In the genomic region with DNA sequence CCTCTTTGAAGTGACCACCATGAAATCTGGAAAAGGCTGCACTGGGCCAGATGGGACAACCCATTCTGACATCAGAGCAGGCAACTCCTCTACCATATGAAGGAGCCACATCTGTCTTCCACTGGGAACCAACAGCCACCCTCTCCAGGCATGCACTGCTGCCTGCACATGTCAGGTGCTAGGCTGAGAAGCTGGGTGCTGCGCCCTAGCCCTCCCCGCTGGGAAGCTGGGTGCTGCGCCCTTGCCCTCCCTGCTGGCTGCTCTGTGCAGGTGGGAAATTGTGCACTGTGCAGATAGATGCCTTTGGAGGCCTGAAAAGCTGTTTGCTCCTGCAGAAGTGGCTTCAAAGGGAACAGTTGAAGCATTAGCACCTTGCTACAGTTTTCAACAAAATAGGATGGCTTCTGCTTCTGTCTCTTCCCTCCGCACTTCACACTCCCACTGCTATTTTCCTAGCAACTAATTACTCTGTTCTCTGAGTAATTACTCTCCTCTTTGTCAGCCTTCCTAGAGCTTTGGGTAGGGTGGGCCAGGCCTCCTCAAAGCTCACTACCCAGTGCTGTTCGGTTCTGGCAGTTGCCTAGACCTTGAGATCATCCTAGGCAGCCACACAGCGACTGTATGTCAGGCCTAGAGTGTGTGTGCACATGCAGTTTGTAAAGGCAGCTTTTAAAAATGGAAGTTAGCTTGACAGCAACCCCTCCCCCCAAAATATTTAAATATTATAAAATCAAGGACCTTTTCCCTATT, we compare ENCODE assay signal across 9 mouse cellular contexts.
A peak's percentile ranks its signal among the peaks of the same experiment; 100 is the strongest.
DNase-seq lines count a peak whose midpoint lies in the region; ATAC-seq and TF ChIP-seq lines count a peak whose summit lies in the region.
"Had no signal": no experiment of that assay in that cellular context is flagged by ENCODE, and none has a peak within 500 bp of the region (broad histone marks: within the 10 kb centered on the region; RNA-seq: fewer than 3 reads in every experiment).

No protein-coding gene starts in this region.

- no peaks in the 10 kb centered on the region for H3K27me3 ChIP-seq in hindbrain, embryonic 13.5 days
- no peaks in the 10 kb centered on the region for H3K27me3 ChIP-seq in hindbrain, embryonic 12.5 days
- H3K27me3 ChIP-seq in lung, embryonic 15.5 days: no peaks in the 10 kb centered on the region
- H3K27me3 ChIP-seq in lung, postnatal 0 days (replicated peaks; ENCODE audit: insufficient read depth, low read length): no peaks in the 10 kb centered on the region
- H3K27me3 ChIP-seq in forebrain, embryonic 15.5 days: no peaks in the 10 kb centered on the region
- H3K27me3 ChIP-seq in stomach, embryonic 14.5 days (ENCODE audit: control insufficient read depth, insufficient read depth, low read length): no peaks in the 10 kb centered on the region
- H3K27me3 ChIP-seq: embryonic facial prominence, embryonic 12.5 days had no signal

- peaks cover 11% of the 10 kb centered on the region; the same call in 1 of the 2 replicates for H3K36me3 ChIP-seq in hindbrain, embryonic 13.5 days
- H3K36me3 ChIP-seq in hindbrain, embryonic 12.5 days: peaks cover 19% of the 10 kb centered on the region; the same call in 1 of the 2 replicates
- peaks cover 7% of the 10 kb centered on the region; the same call in 1 of the 2 replicates for H3K36me3 ChIP-seq in lung, embryonic 15.5 days
- H3K36me3 ChIP-seq in lung, postnatal 0 days (ENCODE audit: insufficient read depth, low read length): no peaks in the 10 kb centered on the region
- no peaks in the 10 kb centered on the region for H3K36me3 ChIP-seq in forebrain, embryonic 15.5 days
- H3K36me3 ChIP-seq in stomach, embryonic 14.5 days (ENCODE audit: control insufficient read depth, insufficient read depth, low read length): peaks cover 6% of the 10 kb centered on the region; the same call in 1 of the 2 replicates

- no peak for TF ChIP-seq CTCF in lung, postnatal 0 days (IDR thresholded peaks at IDR 0.05)

- peaks cover 12% of the 10 kb centered on the region for H3K4me1 ChIP-seq in hindbrain, embryonic 13.5 days (replicated peaks)
- 0 out of 2 replicates have a peak, but pooled peaks cover 9% of the 10 kb centered on the region for H3K4me1 ChIP-seq in hindbrain, embryonic 12.5 days
- H3K4me1 ChIP-seq in lung, embryonic 15.5 days: peaks cover 18% of the 10 kb centered on the region
- H3K4me1 ChIP-seq in lung, postnatal 0 days (ENCODE audit: insufficient read depth, low read depth, low read length): peaks cover 3% of the 10 kb centered on the region
- H3K4me1 ChIP-seq in forebrain, embryonic 15.5 days: peaks cover 17% of the 10 kb centered on the region
- H3K4me1 ChIP-seq in stomach, embryonic 14.5 days (ENCODE audit: control insufficient read depth, insufficient read depth, low read length): peaks cover 17% of the 10 kb centered on the region; the same call in 1 of the 2 replicates
- H3K4me1 ChIP-seq: embryonic facial prominence, embryonic 12.5 days had no signal

- no peak for ATAC-seq in hindbrain, embryonic 13.5 days (ENCODE audit: low FRiP score)
- ATAC-seq in hindbrain, embryonic 12.5 days (ENCODE audit: low FRiP score): no peak
- ATAC-seq in lung, embryonic 15.5 days (ENCODE audit: borderline replicate concordance, extremely low read depth, low FRiP score, low TSS enrichment): no peak
- ATAC-seq in lung, postnatal 0 days: no peak
- ATAC-seq in forebrain, embryonic 15.5 days (replicated peaks): peak; percentile 57
- no peak for ATAC-seq in stomach, embryonic 14.5 days (ENCODE audit: insufficient number of reproducible peaks, insufficient read depth, low FRiP score, low read depth)
- ATAC-seq in activated CD4-positive, CD25-positive, alpha-beta regulatory T cell, adult 4 months: no peak

- no peaks in the 10 kb centered on the region for H3K9me3 ChIP-seq in hindbrain, embryonic 13.5 days
- H3K9me3 ChIP-seq in hindbrain, embryonic 12.5 days (replicated peaks): no peaks in the 10 kb centered on the region
- H3K9me3 ChIP-seq in lung, embryonic 15.5 days: no peaks in the 10 kb centered on the region
- H3K9me3 ChIP-seq in lung, postnatal 0 days (ENCODE audit: low read length): no peaks in the 10 kb centered on the region
- H3K9me3 ChIP-seq in forebrain, embryonic 15.5 days: no peaks in the 10 kb centered on the region
- H3K9me3 ChIP-seq in stomach, embryonic 14.5 days (ENCODE audit: control insufficient read depth, low read depth, low read length): no peaks in the 10 kb centered on the region
- H3K9me3 ChIP-seq: embryonic facial prominence, embryonic 12.5 days had no signal

- no peak for DNase-seq in lung, postnatal 0 days (ENCODE audit: low spot score)
- DNase-seq: cerebellum, postnatal 10 days had no signal

- H3K27ac ChIP-seq in hindbrain, embryonic 13.5 days: peak overlapping the region; percentile 40; the same call in 1 of the 2 replicates
- no peak overlapping the region for H3K27ac ChIP-seq in hindbrain, embryonic 12.5 days
- H3K27ac ChIP-seq in lung, embryonic 15.5 days: peak overlapping the region; percentile 43; the same call in 1 of the 2 replicates
- no peak overlapping the region for H3K27ac ChIP-seq in lung, postnatal 0 days (ENCODE audit: low read length)
- peak overlapping the region; percentile 67 for H3K27ac ChIP-seq in forebrain, embryonic 15.5 days (replicated peaks)
- peak overlapping the region; percentile 62; the same call in 1 of the 2 replicates for H3K27ac ChIP-seq in stomach, embryonic 14.5 days (ENCODE audit: low read length)
- H3K27ac ChIP-seq: embryonic facial prominence, embryonic 12.5 days had no signal

- WGBS in hindbrain, embryonic 13.5 days: 89% methylated on average over 6 of the region's 6 CpGs
- 89% methylated on average over 6 of the region's 6 CpGs for WGBS in hindbrain, embryonic 12.5 days
- WGBS in lung, embryonic 15.5 days: 78% methylated on average over 6 of the region's 6 CpGs
- WGBS in lung, postnatal 0 days: 85% methylated on average over 6 of the region's 6 CpGs
- 76% methylated on average over 6 of the region's 6 CpGs for WGBS in forebrain, embryonic 15.5 days
- 79% methylated on average over 6 of the region's 6 CpGs for WGBS in stomach, embryonic 14.5 days

- no peak overlapping the region for H3K4me3 ChIP-seq in hindbrain, embryonic 13.5 days
- H3K4me3 ChIP-seq in hindbrain, embryonic 12.5 days: no peak overlapping the region
- H3K4me3 ChIP-seq in lung, embryonic 15.5 days: no peak overlapping the region
- no peak overlapping the region for H3K4me3 ChIP-seq in lung, postnatal 0 days (ENCODE audit: low read depth, low read length)
- H3K4me3 ChIP-seq in forebrain, embryonic 15.5 days: no peak overlapping the region
- H3K4me3 ChIP-seq in stomach, embryonic 14.5 days (ENCODE audit: low read depth, low read length): no peak overlapping the region
- H3K4me3 ChIP-seq: embryonic facial prominence, embryonic 12.5 days had no signal

- no peak overlapping the region for H3K4me2 ChIP-seq in hindbrain, embryonic 13.5 days
- no peak overlapping the region for H3K4me2 ChIP-seq in hindbrain, embryonic 12.5 days (replicated peaks)
- no peak overlapping the region for H3K4me2 ChIP-seq in lung, embryonic 15.5 days
- H3K4me2 ChIP-seq in lung, postnatal 0 days (replicated peaks; ENCODE audit: low read depth, low read length): no peak overlapping the region
- H3K4me2 ChIP-seq in forebrain, embryonic 15.5 days (replicated peaks): no peak overlapping the region
- no peak overlapping the region for H3K4me2 ChIP-seq in stomach, embryonic 14.5 days (replicated peaks; ENCODE audit: low read depth, low read length)
- H3K4me2 ChIP-seq: embryonic facial prominence, embryonic 12.5 days had no signal

- TF ChIP-seq EP300 in lung, postnatal 0 days (IDR thresholded peaks at IDR 0.05): no peak

- H3K9ac ChIP-seq in hindbrain, embryonic 13.5 days: no peak overlapping the region
- H3K9ac ChIP-seq in hindbrain, embryonic 12.5 days: no peak overlapping the region
- no peak overlapping the region for H3K9ac ChIP-seq in lung, embryonic 15.5 days
- no peak overlapping the region for H3K9ac ChIP-seq in lung, postnatal 0 days (replicated peaks; ENCODE audit: low read depth)
- no peak overlapping the region for H3K9ac ChIP-seq in forebrain, embryonic 15.5 days (replicated peaks)
- H3K9ac ChIP-seq in stomach, embryonic 14.5 days (replicated peaks; ENCODE audit: low read depth, low read length): no peak overlapping the region
- H3K9ac ChIP-seq: embryonic facial prominence, embryonic 12.5 days had no signal

Comparison
In these comparisons a context has a peak if more than half of its experiments do, and no peak if none do; other contexts are left out.
1. H3K27ac ChIP-seq: peak in hindbrain, embryonic 13.5 days (single experiment), lung, embryonic 15.5 days (single experiment), forebrain, embryonic 15.5 days (single experiment) and stomach, embryonic 14.5 days (single experiment); none in hindbrain, embryonic 12.5 days (single experiment) and lung, postnatal 0 days (single experiment).